Mouse (Mus musculus) adrenal gland, postnatal 25 days (tissue): ENCODE measurements around the gene Stub1. TPM values are rescaled to one million over a fixed set of nuclear protein-coding genes. Genes with fewer than 3 reads are reported as not detected.
A peak's percentile ranks its signal among the peaks of the same experiment; 100 is the strongest.

ENCODE experiments used
- DNase-seq: peaks from one replicate; pipeline ENCODE4 v3.0.0; 2021; ENCODE audit warnings: mixed read lengths
- long read RNA-seq: library from polyadenylated mRNA; stranded (forward); transcript quantifications from one replicate; pipeline ENCODE4 v2.0.0, GENCODE M21; 2021
- total RNA-seq: library from RNA; stranded (reverse); gene quantifications from 2 replicates; pipeline ENCODE4 v1.2.3, GENCODE M21; 2021

The Stub1 gene
- 182 and 205 TPM in 2 replicates for total RNA-seq
- long read RNA-seq, transcript Stub1-205 (6 exons, 1,701 nt) = minor isoform, 10 of 320 reads
- long read RNA-seq, transcript Stub1-206 (6 exons, 1,408 nt) = minor isoform, 34 of 320 reads
- long read RNA-seq, transcript Stub1-201 (7 exons, 1,803 nt) = major isoform, 212 of 320 reads
- long read RNA-seq, transcript Stub1-207 (7 exons, 1,341 nt) = minor isoform, 9 of 320 reads
- long read RNA-seq, partial matches to known transcripts = 20 of 320 reads
- long read RNA-seq, other reads (novel, unspliced or antisense) = 30 of 320 reads

DNA sequence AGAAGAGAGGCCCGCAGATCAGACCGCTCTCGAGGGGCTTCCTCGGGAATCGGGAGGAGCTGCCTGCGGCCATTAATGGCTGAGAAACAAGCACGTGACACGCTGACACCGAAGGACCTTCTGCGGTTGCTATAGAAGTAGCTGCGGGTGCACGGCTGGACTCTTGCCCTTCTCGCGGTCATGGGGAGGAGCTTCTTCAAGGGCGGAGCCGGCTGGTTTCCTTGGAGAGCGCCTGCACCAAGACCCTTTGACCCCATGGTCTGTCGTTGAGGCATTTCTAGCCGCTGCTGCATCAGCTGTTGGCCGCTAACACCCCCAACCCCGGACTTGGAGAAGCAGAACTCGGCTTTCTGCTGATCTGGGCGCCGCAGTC is at the start of gene Stub1:
Gene Stub1, minus strand, starts transcription at position 114 of the 373 bp plus-strand sequence.
- peak; percentile 90 for DNase-seq

DNA sequence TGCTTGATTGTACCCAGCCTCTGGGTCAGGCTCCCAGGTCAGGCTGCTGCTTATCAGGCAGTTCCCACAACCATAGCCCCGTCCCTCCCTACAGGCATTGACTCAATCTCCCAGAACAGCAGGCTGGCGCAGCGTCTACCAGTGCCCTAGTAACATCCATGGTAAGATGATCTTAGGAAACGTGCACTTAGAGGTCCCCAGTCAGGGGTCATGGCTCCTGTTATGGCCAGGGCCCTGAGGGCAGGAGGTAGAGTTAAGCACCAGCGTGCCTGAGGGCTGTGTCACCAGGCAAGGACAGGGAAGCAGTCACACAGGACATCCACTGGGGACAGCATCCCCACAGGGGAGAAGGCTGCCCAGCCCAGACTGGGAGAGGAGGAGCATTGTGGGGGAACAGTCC is 49.1 kb upstream of the Stub1 start:
- DNase-seq = no peak

DNA sequence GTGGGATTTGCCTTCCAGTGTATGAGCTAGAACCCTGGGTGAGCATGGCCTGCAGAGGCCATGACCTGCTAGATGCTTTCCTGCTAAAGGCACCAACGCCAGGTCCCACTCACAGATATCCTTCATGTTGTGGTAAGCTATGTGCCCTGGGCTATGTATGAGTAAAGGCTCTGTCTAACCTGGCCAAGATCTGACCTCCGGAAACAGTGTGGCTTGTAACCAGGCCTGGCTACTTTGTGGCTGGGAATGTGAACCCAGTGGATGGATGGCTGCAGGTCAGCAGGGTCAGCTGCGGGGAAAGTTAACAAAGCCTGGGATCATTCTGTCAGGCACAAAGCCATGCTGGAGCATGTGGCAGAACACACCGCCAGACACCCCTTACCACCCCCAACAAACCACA is 48.5 kb upstream of the Stub1 start:
- no peak for DNase-seq

DNA sequence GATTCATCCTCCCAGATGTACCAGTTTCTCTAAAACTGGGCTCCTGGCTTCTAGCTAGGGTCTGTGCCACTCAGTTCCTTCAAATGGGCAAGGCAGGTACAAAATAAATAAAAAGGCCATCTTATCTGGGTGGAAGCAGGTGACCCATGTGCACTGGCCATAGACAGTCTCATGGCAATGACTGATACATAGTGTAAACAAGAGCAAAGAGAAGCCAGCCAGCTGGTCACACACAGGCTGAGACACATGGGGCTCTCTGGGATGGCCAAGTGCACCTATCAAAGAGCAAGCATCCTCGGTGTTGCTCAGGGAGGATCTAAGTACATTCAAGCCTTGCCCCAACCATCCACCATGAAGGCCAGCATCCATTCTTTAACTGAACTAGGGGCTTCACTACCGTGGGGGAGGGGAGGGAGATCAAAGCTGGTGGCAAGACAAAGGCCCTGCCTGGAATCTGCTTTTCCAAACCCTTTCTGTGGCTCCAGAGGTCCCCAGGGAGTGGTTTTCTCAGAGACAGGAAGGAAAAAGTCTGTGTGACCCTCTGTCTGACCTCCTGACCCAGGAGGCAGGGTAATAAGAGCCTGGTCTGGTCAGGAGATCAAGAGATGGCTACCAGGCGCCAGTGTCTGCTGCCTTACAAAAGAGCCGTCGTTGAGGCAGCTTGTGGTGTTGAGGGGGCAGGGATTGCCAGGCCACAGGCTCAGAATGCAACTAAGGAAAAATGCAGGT is 47.9 kb upstream of the Stub1 start:
- no peak for DNase-seq

DNA sequence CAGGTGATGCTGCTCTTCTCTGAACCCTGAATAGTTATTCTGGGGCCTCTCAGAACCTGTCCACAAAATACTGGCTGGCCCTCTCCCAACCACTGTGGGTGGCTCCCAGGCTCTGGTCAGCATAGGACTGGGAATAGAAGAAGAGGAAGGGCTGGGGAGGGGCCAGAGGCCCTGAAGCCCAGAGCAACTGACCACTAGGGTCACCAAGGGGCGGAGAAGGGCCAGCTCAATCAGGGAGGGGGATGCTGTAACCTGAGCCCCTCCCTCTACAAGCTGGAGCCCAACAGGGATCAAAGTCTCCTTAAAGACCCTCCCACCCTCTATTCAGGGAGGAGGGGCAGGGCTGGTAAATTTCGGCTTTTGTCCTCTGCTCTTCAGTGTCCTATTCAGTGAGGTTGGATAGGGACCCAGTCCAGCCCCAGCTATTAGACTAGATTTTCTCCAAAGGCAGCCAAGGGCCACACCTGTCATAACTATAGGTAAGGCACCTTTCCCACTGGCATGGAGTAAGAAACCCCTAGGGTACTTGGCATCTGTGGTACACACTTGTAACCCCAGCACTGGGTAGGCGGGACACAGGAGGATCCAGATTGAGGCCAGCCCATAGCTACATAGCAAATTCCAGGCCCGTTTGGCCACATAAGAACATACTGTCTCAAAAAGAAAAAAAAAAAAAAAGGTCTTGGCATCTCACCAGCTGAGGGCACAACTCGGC is 47.1 kb upstream of the Stub1 start, which contains the start of gene Wfikkn1:
Gene Wfikkn1, minus strand, starts transcription at position 663 of the 715 bp plus-strand sequence.
- DNase-seq = no peak

DNA sequence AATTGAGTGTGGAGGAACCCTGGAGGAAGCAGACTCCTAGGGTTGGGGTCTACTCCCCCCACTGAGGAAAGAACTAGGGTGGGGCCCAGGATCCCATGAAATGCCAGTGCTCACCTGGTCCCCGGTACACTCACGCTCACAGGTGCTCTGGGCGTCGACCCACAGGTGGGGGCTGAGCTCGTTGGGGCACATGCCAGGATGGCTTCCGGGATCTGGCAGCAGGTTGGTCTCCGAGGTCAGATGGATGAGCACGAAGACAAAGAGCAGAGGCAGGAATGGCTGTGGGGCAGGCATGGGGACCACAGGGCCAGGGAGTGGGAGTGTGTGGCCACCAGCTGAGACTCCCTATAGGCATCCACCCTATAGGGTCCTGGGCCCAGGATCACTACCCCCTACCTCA is 46.5 kb upstream of the Stub1 start:
- no peak for DNase-seq

DNA sequence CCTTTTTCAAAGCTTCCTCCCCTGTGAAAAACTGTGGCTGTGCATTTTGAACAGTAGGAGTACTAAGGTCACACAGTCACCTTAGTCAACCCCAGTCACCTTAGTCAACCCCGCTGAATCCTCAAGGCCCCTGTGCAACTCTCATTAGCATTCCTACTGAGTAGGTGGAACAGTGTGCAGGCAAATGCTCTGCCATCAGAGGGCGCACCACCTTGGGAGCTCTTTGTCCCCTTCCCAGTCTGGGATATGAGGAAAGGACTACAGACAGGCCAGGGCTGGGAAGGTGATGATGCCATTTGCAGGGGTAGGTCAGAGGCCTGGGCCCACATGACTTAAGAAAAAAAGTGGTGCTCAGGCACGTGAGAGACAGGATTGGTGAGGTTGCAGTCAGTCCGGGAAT is 46.1 kb upstream of the Stub1 start:
- peak; percentile 61 for DNase-seq

DNA sequence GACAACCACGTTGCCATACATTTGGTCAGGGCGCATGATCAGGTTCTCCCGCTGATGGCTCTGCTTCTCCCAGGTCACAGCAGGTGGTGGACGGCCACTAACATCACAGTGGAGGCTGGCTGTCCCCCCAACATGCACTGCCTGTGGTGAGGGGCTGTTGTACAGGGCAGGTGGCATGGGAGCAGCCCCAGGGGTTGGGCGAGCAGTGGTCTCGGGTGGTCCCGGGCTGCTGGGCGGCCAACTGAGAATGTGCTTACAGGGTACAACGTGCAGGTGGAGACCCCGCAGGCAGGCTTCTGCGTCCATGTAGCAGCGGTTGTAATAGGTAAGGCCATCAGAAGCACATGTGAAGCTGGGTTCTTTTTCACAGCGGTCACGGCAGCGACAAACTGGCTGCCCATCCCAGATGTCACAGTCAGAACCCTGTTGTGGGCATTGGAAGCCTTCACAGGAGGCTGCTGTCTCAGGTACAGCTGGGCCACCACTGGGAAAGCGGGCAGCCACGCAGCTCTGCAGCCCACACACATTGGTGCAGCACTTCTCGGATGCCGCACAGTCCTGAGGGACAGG is 45.5 kb upstream of the Stub1 start:
- DNase-seq = no peak

DNA sequence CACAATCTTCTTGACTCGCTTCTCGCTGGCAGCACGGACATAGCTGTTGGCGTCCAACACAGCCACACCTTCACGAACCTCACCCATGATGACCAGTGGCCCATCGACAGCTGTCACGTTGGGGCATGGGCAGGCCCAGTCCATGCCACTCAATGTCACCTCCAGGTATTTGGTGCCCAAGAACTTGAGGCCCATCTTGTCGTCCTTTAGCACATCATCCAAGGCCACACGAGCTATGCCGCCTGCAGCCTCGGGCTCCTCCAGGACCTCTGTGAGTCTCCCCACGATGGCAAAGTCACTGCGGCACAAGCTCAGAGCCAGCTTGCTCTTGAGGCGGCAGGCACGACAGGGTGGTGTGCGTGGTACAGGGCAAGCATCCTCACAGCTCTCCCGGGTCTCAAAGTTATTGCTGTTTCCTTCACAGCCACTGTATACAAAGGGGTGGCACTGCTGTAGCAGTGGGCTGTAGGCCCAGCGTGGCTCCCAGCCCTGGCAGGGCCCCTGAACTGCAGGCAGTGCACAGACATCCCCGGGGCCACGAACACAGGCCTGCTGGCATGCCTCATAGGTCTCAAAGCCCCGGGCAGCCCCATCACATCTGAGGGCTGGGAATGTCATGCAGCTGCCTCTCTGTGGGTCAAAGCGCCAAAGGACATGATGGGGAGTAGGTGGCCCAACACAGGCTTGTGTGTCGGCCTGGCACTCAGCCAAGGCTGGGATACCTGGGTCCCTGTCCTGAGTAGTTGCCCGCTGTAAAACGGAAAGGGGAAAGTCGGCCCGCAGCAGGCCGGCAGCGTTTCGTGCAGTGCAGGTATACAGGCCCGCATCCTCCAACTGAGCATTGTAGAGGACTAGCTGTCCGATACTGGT is 44.8 kb upstream of the Stub1 start:
- DNase-seq = no peak

DNA sequence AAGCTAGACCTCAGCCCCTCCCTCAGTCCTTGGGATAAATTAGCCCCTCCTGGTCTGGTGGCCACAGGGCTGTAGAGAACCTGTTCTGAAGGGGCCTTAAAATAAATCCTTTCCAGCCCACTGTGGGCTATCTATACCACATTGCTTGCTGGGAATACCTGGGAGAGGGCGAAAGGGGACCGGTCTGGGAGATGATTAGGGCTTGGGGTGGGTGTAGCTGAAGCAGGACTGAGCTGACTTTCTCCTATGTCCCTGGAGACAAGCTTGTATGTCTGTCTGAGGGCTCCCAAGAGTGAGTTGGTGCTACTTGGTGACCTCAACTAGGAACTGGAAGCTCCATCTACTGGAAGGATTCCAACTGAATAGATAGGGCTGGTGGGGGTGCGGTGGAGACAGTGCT is 43.8 kb upstream of the Stub1 start:
- DNase-seq = no peak

DNA sequence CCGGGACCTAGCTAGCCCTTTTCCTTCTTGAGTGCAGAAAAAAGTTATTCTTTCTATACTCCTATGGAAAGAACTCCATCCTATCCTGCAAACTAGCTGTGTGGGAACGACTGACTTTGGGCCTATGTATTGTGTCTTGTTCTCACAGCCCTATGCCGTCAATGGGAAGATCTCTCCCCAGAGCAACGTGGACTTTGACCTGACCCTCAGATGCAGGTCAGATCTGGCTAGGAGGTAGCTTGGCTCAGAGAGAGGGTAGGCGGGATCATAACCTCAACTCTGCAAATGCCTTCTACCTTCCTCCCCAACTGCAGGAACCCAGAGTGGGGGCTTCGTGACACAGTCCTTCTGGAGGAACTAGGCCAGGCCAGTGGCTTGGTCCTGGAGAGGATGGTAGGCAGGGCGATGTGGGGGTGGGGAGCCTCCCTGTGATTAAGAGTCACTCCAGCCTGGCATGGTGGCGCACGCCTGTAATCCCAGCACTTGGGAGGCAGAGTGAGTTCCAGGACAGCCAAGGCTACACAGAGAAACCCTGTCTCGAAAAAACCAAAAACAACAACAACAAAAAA is 43.2 kb upstream of the Stub1 start:
- no peak for DNase-seq

DNA sequence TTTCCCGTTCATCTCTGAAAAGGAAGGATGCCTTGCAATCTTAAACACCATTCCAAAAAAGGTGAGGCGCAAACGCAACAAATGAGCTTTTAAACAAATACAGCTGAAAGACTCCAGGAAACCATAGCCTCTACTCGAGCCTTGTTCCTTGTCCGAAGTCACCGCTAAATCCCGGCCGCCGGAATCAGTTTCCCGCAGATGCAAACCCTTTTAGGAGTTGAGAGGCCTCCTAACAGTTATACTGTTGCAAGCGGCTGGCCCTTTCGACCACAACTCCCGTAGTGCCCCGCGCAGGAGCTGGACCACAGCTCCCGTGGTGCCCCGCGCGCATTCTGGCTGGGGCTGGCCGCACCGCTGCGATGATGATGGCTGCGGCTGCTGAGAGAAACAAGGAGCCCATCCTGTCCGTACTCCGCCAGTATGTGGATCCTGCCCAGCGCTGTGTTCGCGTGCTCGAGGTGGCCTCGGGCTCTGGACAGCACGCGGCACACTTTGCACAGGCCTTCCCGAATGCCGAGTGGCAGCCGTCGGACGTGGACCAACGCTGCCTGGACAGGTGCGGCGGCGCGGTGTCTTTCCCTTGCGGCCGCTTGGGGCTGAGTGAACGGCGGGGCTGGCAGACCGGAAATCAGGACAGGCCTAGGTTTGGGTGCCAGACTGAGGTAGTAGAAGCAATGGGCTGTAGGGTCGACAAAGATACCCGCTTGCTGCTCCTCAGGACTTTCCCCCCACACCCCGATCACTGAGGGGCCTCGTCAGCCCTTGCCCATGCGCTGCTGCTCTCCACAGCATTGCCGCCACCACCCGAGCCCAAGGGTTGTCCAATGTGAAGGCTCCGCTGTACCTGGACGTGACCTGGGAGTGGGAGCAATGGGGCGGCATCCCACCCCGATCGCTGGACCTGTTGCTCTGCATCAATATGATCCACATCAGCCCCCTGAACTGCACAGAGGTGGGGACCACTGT is 42.2 kb upstream of the Stub1 start:
- peak; percentile 92 for DNase-seq

DNA sequence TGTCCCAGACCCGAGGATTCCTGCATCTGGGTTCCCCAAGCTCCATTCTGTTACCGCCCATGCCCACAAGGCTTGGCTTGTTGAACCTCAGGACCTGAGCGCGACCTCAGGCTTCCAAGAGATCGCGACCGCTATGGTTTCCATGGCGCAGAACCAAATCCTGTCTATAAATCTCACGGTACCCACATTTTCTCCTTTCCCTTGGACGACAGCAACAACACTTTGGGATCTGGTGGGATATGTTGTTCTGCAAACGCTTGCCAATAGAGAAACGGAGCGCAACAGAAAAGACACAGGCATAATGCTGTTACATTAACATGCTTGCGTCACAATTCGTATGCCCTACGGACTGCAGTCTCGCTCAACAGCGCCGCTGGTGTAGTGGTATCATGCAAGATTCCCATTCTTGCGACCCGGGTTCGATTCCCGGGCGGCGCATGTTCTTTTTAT is 41.5 kb upstream of the Stub1 start, which contains the start of gene Mettl26:
Gene Mettl26, plus strand, starts transcription at position 354 of the 450 bp plus-strand sequence.
- peak; percentile 89 for DNase-seq

DNA sequence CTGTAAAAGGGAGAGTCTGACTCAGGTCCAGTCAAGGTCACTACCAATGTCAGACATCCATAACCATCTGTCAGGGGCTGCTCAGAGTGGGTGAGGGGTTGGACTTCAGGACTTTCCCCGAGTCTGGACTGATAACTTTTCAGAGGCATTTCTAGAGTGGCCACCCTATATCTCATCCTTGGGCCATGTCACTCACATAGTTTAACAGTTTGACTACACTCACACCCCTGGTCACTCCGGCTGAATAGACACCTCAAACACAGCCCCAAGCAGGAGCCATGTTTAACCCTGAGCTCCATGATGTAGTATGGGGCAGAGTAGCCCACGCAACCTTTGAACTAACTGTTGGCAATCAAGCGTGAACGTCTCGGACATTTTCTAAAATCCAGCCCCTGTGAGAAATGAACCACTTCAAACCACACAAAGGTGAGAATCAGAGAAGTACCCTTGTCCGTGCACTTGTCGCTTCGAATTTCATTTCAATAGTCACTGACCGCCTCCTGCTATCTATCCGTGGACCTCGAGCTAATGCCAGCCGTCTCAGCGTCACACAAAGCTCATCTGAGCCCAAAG is 41.0 kb upstream of the Stub1 start:
- DNase-seq = no peak

DNA sequence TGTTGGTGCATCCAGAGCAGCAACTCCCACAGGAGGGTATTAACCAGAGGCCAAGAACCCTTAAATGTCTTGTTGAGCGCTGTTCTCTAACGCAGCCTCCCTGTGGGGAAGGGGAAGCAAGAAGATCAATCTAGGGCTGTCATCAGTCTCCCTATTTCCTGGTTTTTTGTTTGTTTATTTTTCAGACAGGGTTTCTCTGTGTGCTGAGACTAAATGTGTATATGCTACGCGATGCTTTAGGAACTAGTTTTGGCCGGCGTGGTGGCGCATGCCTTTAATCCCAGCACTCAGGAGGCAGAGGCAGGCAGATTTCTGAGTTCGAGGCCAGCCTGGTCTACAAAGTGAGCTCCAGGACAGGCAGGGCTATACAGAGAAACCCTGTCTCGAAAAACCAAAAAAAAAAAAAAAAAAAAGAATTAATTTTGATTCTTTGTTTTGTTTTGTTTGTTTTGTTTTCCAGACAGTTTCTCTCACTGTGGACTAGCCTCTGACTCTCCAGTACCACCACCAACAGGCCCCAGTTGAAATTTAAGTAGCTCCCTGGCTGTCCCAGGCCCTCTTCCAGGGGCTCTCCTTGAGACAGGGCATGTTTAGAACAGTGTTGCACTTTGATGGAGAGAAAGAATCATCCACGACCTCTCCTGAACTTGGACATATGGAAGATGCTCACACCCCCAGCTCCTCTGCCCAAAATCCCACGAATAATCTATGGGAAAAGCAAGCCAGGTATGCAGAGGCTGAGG is 40.4 kb upstream of the Stub1 start:
- DNase-seq = no peak

DNA sequence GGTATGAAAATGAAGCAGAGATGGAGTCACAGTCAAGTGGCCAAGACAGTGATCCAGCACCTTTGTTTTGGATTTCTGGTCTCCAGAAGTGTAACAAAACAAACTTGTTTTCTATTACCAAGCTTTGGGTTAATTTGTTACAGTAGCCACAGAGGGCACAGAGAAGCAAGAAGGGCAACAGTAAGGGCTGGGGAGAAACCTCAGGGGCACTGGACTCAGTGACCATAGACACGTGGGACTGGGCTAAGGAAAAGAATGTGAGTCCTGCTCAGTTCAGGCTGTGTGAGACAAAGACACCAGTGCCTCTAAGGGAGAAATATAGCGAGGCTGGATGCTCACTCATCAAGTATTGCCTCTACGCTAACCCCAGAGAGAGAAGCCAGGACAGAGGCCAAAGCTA is 39.5 kb upstream of the Stub1 start:
- no peak for DNase-seq

DNA sequence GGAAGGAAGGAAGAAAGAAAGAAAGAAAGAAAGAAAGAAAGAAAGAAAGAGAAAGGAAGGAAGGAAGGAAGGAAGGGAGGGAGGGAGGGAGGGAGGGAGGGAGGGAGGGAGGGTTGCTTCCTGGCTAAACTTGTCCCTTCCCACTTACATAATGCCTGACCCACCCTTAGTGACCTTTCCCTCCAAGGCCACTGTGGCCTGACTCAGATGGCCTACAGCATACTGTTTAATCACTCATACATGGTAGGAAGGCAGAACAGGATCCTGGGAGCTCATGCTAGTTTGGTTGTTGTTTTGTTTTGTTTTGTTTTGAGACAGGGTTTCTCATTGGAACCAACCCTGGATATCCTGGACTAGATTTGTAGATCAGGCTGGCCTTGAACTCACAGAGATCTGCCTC is 38.4 kb upstream of the Stub1 start:
- DNase-seq = peak; percentile 62

DNA sequence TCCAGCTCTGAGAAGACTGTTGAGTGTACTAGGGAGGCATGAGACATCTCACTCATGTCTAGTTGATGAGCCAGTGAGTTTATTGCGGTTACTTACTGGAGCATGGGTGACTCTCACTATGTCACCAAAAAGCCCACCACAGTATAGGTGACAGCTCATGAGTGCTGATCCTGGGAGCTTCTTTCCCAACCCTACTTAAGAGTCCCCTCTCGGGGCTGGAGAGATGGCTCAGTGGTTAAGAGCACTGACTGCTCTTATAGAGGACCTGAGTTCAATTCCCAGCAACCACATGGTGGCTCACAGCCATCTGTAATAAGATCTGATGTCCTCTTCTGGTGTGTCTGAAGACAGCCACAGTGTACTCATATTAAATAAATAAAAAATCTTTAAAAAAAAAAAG is 36.8 kb upstream of the Stub1 start:
- no peak for DNase-seq

DNA sequence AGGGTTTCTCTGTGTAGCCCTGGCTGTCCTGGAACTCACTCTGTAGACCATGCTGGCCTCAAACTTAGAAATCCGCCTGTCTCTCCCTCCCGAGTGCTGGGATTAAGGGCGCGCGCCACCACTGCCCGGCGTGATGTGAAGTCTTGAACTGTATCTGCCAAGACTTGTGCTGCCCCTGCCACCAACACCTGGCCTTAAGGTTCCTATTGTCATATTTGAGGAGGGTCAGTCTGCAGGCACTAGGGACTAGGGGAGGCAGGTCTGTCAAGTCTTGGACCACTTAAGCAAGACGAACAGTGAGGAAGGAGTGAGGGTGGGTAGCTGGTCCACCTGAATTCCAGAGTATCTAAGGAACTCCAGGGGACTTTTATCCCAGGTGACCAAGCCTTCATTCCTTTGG is 36.3 kb upstream of the Stub1 start:
- no peak for DNase-seq
